Mouse (Mus musculus): ENCODE measurements around the gene Aoc3. TPM values are rescaled to one million over a fixed set of nuclear protein-coding genes. Genes with fewer than 3 reads are reported as not detected.

Aoc3 gene
- polyA plus RNA-seq, 1 experiment from 2014 or later, result 5.1 TPM

DNA sequence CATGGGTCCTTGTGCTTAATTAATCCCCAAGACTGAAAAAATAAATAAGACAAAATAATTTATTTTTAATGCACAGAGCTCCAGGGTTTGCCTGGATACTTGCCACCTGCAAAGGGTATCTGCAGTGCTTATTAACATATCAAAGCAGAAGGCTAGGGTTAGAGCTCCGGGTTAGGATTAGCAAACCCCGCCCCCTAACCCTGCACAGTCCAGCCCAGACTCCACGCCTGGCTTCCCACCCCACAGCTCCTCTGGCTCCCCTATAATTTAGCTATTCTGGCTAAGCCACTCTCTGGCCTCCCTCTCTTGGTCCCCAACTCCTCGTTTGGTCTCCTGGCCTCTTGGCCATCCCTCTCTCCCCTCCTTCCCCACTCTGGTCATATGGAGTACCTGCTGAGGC, 51.4 kb downstream of the Aoc3 start:
- TF ChIP-seq EP300 (optimal IDR thresholded peaks at IDR 0.05), result no peak
- TF ChIP-seq CTCF (IDR thresholded peaks at IDR 0.05; ENCODE audit: low read depth), result no peak
- no peak overlapping the region for H3K4me2 ChIP-seq (replicated peaks; ENCODE audit: low read depth)
- no peaks in the 10 kb centered on the region for H3K4me1 ChIP-seq (replicated peaks; ENCODE audit: control insufficient read depth, insufficient read depth)
- DNase-seq (ENCODE audit: low spot score), result no peak
- WGBS, result 20% methylated on average over 4 of the region's 4 CpGs
- H3K9ac ChIP-seq (ENCODE audit: low read length), result no peak overlapping the region
- H3K4me3 ChIP-seq (ENCODE audit: low read depth, low read length), result no peak overlapping the region
- ATAC-seq (ENCODE audit: low FRiP score, low TSS enrichment), result no peak
- no peaks in the 10 kb centered on the region for H3K36me3 ChIP-seq (ENCODE audit: control insufficient read depth, insufficient read depth, low read length)
- H3K27ac ChIP-seq (replicated peaks), result no peak overlapping the region
- no peaks in the 10 kb centered on the region for H3K27me3 ChIP-seq (ENCODE audit: control insufficient read depth, insufficient read depth, low read length)
- no peaks in the 10 kb centered on the region for H3K9me3 ChIP-seq (ENCODE audit: control insufficient read depth, low read length)

Small RNA genes within 50 kb of the gene (microRNA-seq; reads per million reads assigned to microRNA genes)
- not detected for gene Gm25593

Other genes with a start within 250 kb of the Aoc3 start
- 26.4 and 26.8 TPM in 2 replicates for gene Coasy, start 248.0 kb upstream of the Aoc3 start, polyA plus RNA-seq (2015; fragmentation: Nextera tagmentation; extraction: Ambion mirVana)
- gene Mlx, start 243.3 kb upstream of the Aoc3 start, polyA plus RNA-seq (2015; fragmentation: Nextera tagmentation; extraction: Ambion mirVana), result 42.3 and 42.4 TPM in 2 replicates
- 10.6 and 11.8 TPM in 2 replicates for gene Psmc3ip, start 235.2 kb upstream of the Aoc3 start, polyA plus RNA-seq (2015; fragmentation: Nextera tagmentation; extraction: Ambion mirVana)
- gene Retreg3, start 210.7 kb upstream of the Aoc3 start, polyA plus RNA-seq (2015; fragmentation: Nextera tagmentation; extraction: Ambion mirVana), result 16.1 and 17.9 TPM in 2 replicates
- 29.7 and 29.8 TPM in 2 replicates for gene Tubg1, start 210.7 kb upstream of the Aoc3 start, polyA plus RNA-seq (2015; fragmentation: Nextera tagmentation; extraction: Ambion mirVana)
- gene Tubg2, start 174.7 kb upstream of the Aoc3 start, polyA plus RNA-seq (2015; fragmentation: Nextera tagmentation; extraction: Ambion mirVana), result 3.0 and 3.1 TPM in 2 replicates
- 0.52 and 0.94 TPM in 2 replicates for gene Cntnap1, start 160.1 kb upstream of the Aoc3 start, polyA plus RNA-seq (2015; fragmentation: Nextera tagmentation; extraction: Ambion mirVana)
- 23.8 and 25.6 TPM in 2 replicates for gene Plekhh3, start 159.3 kb upstream of the Aoc3 start, polyA plus RNA-seq (2015; fragmentation: Nextera tagmentation; extraction: Ambion mirVana)
- gene Ccr10, start 155.2 kb upstream of the Aoc3 start, polyA plus RNA-seq (2015; fragmentation: Nextera tagmentation; extraction: Ambion mirVana), result 0.16 and 0.24 TPM in 2 replicates
- gene Ezh1, start 104.1 kb upstream of the Aoc3 start, polyA plus RNA-seq (2015; fragmentation: Nextera tagmentation; extraction: Ambion mirVana), result 8.1 and 9.4 TPM in 2 replicates
- gene Ramp2, start 84.6 kb upstream of the Aoc3 start, polyA plus RNA-seq (2015; fragmentation: Nextera tagmentation; extraction: Ambion mirVana), result 62.3 and 64.9 TPM in 2 replicates
- 141 and 157 TPM in 2 replicates for gene Vps25, start 76.9 kb upstream of the Aoc3 start, polyA plus RNA-seq (2015; fragmentation: Nextera tagmentation; extraction: Ambion mirVana)
- 15.9 and 18.4 TPM in 2 replicates for gene Wnk4, start 70.0 kb upstream of the Aoc3 start, polyA plus RNA-seq (2015; fragmentation: Nextera tagmentation; extraction: Ambion mirVana)
- 0.30 and 0.33 TPM in 2 replicates for gene Cntd1, start 51.6 kb upstream of the Aoc3 start, polyA plus RNA-seq (2015; fragmentation: Nextera tagmentation; extraction: Ambion mirVana)
- gene Coa3, start 51.5 kb upstream of the Aoc3 start, polyA plus RNA-seq (2015; fragmentation: Nextera tagmentation; extraction: Ambion mirVana), result 175 and 180 TPM in 2 replicates
- gene Becn1, start 28.3 kb upstream of the Aoc3 start, polyA plus RNA-seq (2015; fragmentation: Nextera tagmentation; extraction: Ambion mirVana), result 102 and 110 TPM in 2 replicates
- gene Psme3, start 14.4 kb upstream of the Aoc3 start, polyA plus RNA-seq (2015; fragmentation: Nextera tagmentation; extraction: Ambion mirVana), result 64.2 and 66.9 TPM in 2 replicates
- gene Aoc2, start 5.5 kb upstream of the Aoc3 start, polyA plus RNA-seq (2015; fragmentation: Nextera tagmentation; extraction: Ambion mirVana), result 0.39 and 0.41 TPM in 2 replicates
- 0.27 and 0.35 TPM in 2 replicates for gene G6pc, start 37.0 kb downstream of the Aoc3 start, polyA plus RNA-seq (2015; fragmentation: Nextera tagmentation; extraction: Ambion mirVana)
- 29.8 and 30.0 TPM in 2 replicates for gene Aarsd1, start 87.0 kb downstream of the Aoc3 start, polyA plus RNA-seq (2015; fragmentation: Nextera tagmentation; extraction: Ambion mirVana)
- 3.1 TPM in 2 replicates for gene Gm27029, start 94.2 kb downstream of the Aoc3 start, polyA plus RNA-seq (2015; fragmentation: Nextera tagmentation; extraction: Ambion mirVana)
- gene Rundc1, start 94.5 kb downstream of the Aoc3 start, polyA plus RNA-seq (2015; fragmentation: Nextera tagmentation; extraction: Ambion mirVana), result 11.3 and 11.5 TPM in 2 replicates
- gene Ptges3l, start 94.7 kb downstream of the Aoc3 start, polyA plus RNA-seq (2015; fragmentation: Nextera tagmentation; extraction: Ambion mirVana), result 11.1 and 13.4 TPM in 2 replicates
- gene Rpl27, start 111.7 kb downstream of the Aoc3 start, polyA plus RNA-seq (2015; fragmentation: Nextera tagmentation; extraction: Ambion mirVana), result 317 and 371 TPM in 2 replicates
- 37.4 and 37.5 TPM in 2 replicates for gene Ifi35, start 117.8 kb downstream of the Aoc3 start, polyA plus RNA-seq (2015; fragmentation: Nextera tagmentation; extraction: Ambion mirVana)
- gene Rnd2, start 134.4 kb downstream of the Aoc3 start, polyA plus RNA-seq (2015; fragmentation: Nextera tagmentation; extraction: Ambion mirVana), result 15.3 and 16.1 TPM in 2 replicates
- 63.4 and 71.1 TPM in 2 replicates for gene Vat1, start 135.6 kb downstream of the Aoc3 start, polyA plus RNA-seq (2015; fragmentation: Nextera tagmentation; extraction: Ambion mirVana)
- 1.1 and 2.5 TPM in 2 replicates for gene Brca1, start 221.3 kb downstream of the Aoc3 start, polyA plus RNA-seq (2015; fragmentation: Nextera tagmentation; extraction: Ambion mirVana)
- gene Nbr1, start 221.5 kb downstream of the Aoc3 start, polyA plus RNA-seq (2015; fragmentation: Nextera tagmentation; extraction: Ambion mirVana), result 34.5 TPM in 2 replicates